Mouse (Mus musculus) common myeloid progenitor, adult 5-6 weeks (primary cell): ENCODE data around the gene Cish. TPM values are rescaled to one million over a fixed set of nuclear protein-coding genes. Genes with fewer than 3 reads are reported as not detected.
A peak's percentile ranks its signal among the peaks of the same experiment; 100 is the strongest.

Source experiments
- ATAC-seq: replicated peaks from 2 replicates; pipeline ENCODE4 v1.8.0; 2016; ENCODE audit warnings: low read depth, mild to moderate bottlenecking, moderate TSS enrichment, inconsistent platforms; ENCODE audit not compliant: poor library complexity, severe bottlenecking
- total RNA-seq: library from RNA; stranded (forward); fragments of 200-1000, 187-1606 nt; gene quantifications from 2 replicates; pipeline ENCODE4 v1.2.3, GENCODE M21; 2017

Gene Cish
- 0.27 and 0.39 TPM in 2 replicates for total RNA-seq

DNA sequence AAGGTAGTCTGAATTCAATTTTAAA is at the start of gene Cish:
Gene Cish (plus strand): TSS at position 11 of the 25 bp plus-strand sequence.
- no peak for ATAC-seq

DNA sequence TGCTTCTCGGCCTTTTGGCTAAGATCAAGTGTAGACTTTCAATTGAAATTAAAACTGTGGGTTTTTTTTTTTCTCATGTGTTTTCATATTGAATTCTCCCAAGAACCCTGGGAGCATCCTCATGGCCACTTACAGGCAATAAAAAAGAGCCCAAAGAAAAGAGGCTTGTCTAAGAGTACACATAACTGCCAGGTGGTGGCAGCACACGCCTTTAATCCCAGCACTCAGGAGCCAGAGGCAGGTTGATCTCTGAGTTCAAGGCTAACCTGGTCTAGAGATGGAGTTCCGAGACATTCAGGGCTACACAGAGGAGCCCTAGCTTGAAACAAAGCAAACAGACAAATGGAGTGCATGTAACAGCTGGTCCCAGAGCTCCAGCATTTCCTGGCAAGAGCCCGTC is 49.7 kb upstream of the Cish start:
- ATAC-seq = peak; percentile 63; the same call in 1 of the 2 replicates

GRCm38 (mm10) chr9:107249154-107249553 is 46.7 kb upstream of the Cish start:
- no peak for ATAC-seq

- no peak for ATAC-seq
Observed at GRCm38 (mm10) chr9:107250416-107251337, 45.1 kb upstream of the Cish start.

GRCm38 (mm10) chr9:107252164-107252563 is 43.7 kb upstream of the Cish start:
- ATAC-seq = no peak

DNA sequence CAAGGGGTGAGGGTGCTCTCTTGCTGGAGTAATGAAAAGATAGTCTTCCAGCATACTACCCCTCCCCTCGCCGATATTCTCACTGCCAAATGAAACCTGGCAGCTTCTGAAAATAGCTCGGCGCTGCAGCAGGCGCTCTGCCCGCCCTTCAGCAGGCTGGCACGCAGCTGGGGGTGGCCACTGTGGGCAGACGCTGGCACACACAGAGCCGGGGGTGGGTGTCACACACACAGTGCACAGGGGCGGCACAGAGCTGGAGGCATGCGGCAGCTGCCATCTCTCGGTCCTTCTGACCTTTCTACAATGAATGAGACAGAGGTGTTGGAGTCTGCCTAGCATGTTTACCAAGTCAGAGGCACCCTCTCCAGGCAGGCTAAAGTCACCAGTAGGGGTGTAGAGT is 41.4 kb upstream of the Cish start:
- no peak for ATAC-seq

DNA sequence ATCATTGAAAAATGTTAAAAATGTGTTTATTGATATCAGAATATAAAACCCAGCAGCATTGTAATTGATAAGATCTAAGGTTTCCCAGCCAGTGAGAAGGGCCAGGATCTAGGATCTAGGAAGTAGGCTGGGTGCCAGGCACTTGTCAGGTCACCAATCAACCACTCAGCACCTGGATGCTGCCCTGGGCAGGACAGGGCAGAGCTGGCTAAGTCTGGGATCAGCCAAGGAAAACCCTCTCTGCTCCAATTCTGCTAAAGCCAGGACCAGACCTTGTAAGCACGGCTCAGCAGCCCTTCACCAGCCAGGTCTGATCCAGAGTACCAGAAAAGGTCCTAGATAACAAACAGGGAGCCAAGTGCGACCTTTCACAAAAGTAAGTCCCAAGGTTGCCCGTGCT is 40.9 kb upstream of the Cish start:
- ATAC-seq = no peak

GRCm38 (mm10) chr9:107255596-107255995 is 40.2 kb upstream of the Cish start:
- ATAC-seq = no peak

DNA sequence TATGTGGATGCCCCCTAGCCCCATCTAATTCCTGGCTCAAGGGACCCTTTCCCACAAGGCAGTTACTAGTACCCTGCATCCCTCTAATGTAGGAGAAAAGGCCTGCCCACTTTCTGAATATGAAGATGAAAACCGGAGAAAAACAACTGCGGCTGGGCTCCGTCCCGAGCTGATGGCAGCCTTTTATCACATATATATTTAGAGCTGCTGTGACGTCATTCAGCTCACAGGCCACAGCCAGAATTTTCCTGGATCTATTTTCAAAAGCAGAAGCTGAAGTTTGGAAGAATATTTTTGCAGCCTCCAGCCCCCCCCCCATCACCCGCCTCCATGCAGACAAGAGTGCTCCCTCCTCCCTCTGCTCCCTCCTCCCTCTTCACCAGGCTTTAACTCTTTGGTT is 36.3 kb upstream of the Cish start:
- ATAC-seq = no peak

GRCm38 (mm10) chr9:107260429-107260828 is 35.4 kb upstream of the Cish start:
- no peak for ATAC-seq

GRCm38 (mm10) chr9:107260836-107261235 is 35.0 kb upstream of the Cish start:
- peak; percentile 69 for ATAC-seq

DNA sequence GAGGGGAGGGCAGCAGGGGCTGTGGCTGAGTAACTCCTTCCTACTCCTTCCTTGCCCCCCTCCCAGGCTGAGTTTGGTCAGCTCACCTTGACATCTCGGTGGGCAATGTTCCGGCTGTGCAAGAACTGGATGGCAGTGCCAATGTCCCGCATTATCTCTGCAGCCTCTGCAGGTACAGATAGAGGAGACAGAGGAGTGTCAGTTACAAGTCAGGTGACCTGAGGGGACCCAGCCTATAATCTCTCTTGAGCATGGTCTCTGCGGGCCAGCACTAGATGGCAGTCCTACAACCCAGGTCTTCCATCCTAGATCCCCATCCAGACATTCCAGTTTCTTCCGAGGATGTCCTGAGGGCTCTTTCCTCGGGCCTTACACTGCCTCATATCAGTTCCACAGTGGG is 34.0 kb upstream of the Cish start:
- no peak for ATAC-seq

DNA sequence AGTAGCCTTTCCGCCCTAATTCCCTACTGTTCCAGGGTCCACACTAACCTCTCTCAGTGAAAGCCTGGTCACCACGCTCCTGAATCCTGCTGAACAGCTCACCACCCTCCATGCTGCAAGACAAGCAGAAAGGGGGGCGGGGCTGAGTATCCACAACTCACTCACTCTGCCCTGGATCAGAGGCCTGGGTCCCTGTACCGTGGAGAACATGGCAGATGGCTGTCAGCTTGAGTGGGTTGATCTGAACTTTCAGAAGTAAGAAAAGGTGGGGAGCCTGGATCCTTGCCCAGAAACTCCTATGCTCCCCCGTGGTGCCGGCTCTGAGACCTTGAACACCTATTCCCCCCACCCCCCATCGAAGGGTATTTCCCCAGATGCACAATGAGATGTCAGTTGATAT is 33.5 kb upstream of the Cish start:
- no peak for ATAC-seq

DNA sequence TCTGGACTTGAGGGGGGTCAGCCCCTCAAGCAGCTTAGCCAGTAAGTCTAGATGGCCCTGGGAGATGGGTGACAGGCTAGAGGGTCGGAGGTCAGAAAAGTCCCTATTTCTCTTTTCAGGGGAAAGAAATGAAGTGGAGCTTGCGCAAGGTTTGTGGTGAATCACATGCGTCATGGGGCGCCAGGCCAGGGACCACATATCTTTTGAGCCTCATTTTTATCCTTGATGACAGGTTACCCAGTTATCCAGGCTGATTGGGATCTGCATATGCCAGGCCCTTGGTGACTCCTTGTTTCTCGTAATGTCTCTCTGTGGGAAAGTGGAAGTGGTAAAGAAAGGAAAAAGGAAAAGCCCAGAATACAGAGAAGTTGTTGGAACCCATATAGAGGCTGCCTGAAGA is 31.9 kb upstream of the Cish start:
- peak; percentile 61 for ATAC-seq

GRCm38 (mm10) chr9:107264731-107265130 is 31.1 kb upstream of the Cish start:
- ATAC-seq = 0 out of 2 replicates have a peak, but pooled peaks have one; percentile 34

GRCm38 (mm10) chr9:107267028-107267427 is 28.8 kb upstream of the Cish start:
- ATAC-seq = no peak

- ATAC-seq = no peak
Observed at GRCm38 (mm10) chr9:107267721-107268402, 28.0 kb upstream of the Cish start.

- no peak for ATAC-seq
Observed at GRCm38 (mm10) chr9:107269772-107270171, 26.1 kb upstream of the Cish start.

DNA sequence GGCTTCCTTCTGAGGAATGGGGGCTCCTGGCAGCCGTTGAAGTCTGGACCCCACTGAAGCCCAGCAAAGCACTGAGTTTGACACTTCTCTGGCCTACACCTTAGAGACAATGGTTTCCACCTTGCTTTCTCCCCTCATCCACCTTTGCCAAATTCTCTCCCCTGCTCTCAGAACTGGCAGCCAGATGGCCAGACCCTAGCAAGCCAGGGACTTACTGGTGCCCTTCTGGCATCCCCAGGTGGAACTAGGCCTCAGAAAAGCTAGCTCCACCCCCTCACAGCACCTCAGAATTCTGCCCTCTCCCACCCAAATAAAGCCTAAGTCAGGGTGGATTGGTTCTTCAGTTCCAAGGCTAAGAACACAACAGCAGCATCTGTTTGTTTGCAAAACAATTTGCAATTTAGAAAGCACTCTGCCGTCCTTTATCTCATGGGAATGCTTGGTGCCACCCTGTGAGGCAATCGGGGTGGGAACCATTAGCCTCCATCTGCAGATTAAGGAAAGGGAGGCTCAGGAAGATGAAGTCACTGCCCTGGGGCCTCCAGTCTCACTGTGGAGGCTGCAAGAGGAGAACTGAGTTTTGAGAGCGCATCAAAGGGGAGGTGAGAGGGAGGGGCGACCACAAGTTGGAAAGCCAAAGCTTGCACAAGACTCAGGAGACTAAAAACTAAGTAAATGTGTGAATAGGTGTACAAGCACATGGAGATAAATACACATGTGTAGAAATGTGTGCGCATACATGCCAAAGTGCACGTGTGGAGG is 24.5 kb upstream of the Cish start:
- ATAC-seq = no peak

- peak; percentile 61 for ATAC-seq
Observed at GRCm38 (mm10) chr9:107272284-107272683, 23.5 kb upstream of the Cish start.

GRCm38 (mm10) chr9:107273184-107273583 is 22.6 kb upstream of the Cish start:
- ATAC-seq = peak; percentile 33; the same call in 1 of the 2 replicates
